Mouse (Mus musculus) neural tube, embryonic 15.5 days (tissue): ENCODE results near the gene Mag. TPM values are rescaled to one million over a fixed set of nuclear protein-coding genes. Genes with fewer than 3 reads are reported as not detected.

Source experiments
- ATAC-seq: fragments of 200-750 bp; cut with Nextera tagmentation; 2 replicates; pipeline ENCODE4 v1.8.0; 2017; ENCODE audit warnings: mild to moderate bottlenecking, moderate TSS enrichment, moderate library complexity; ENCODE audit not compliant: low FRiP score
- H3K27ac ChIP-seq: fragments of 300-500 bp; sonication (generic); replicated peaks from 2 replicates; pipeline ENCODE4 v1.5.1; 2015; ENCODE audit warnings: mild to moderate bottlenecking, inconsistent platforms
- H3K27me3 ChIP-seq: fragments of 300-500 bp; sonication (generic); replicated peaks from 2 replicates; pipeline ENCODE4 v1.6.1; 2015; ENCODE audit warnings: inconsistent platforms
- H3K36me3 ChIP-seq: fragments of 300-500 bp; sonication (generic); 2 replicates; pipeline ENCODE4 v1.6.1; 2015; ENCODE audit warnings: inconsistent platforms
- H3K4me1 ChIP-seq: fragments of 300-500 bp; sonication (generic); 2 replicates; pipeline ENCODE4 v1.6.1; 2015; ENCODE audit warnings: inconsistent platforms
- H3K4me2 ChIP-seq: fragments of 300-500 bp; sonication (generic); 2 replicates; pipeline ENCODE4 v1.6.1; 2015; ENCODE audit warnings: inconsistent platforms, mild to moderate bottlenecking, moderate library complexity
- H3K4me3 ChIP-seq: fragments of 300-500 bp; sonication (generic); replicated peaks from 2 replicates; pipeline ENCODE4 v1.5.1; 2015; ENCODE audit warnings: mild to moderate bottlenecking, inconsistent platforms
- H3K9ac ChIP-seq: fragments of 300-500 bp; sonication (generic); replicated peaks from 2 replicates; pipeline ENCODE4 v1.6.1; 2015; ENCODE audit warnings: mild to moderate bottlenecking, inconsistent platforms
- H3K9me3 ChIP-seq: fragments of 300-500 bp; sonication (generic); replicated peaks from 2 replicates; pipeline ENCODE4 v1.6.1; 2016; ENCODE audit warnings: inconsistent platforms
- WGBS: fragments of 180-500 bp; shearing (Covaris S2); methylation state at CpG from one replicate; pipeline ENCODE4 v1.1.7; 2015; ENCODE audit warnings: mixed read lengths; 5-methylcytosine and 5-hydroxymethylcytosine counted together
- polyA plus RNA-seq: library from polyadenylated mRNA; unstranded; fragments of >200 nt; fragmentation: Nextera tagmentation; extraction: Ambion mirVana; gene quantifications from 2 replicates; pipeline ENCODE4 v1.2.1, GENCODE M21; 2015

The Mag gene
- polyA plus RNA-seq, 1 experiment from 2014 or later = 4.7 TPM

- no peaks in the 10 kb centered on the region for H3K4me1 ChIP-seq
- no peak overlapping the region for H3K4me3 ChIP-seq
- ATAC-seq = no peak
- no peak overlapping the region for H3K4me2 ChIP-seq
- WGBS = 72% methylated on average over 3 of the region's 3 CpGs
- no peak overlapping the region for H3K27ac ChIP-seq
- H3K9me3 ChIP-seq = no peaks in the 10 kb centered on the region
- no peak overlapping the region for H3K9ac ChIP-seq
- H3K36me3 ChIP-seq = no peaks in the 10 kb centered on the region
- no peaks in the 10 kb centered on the region for H3K27me3 ChIP-seq
Observed at GRCm38 (mm10) chr7:30892515-30892914, 22.2 kb downstream of the Mag start.

GRCm38 (mm10) chr7:30891746-30892145, 22.9 kb downstream of the Mag start:
- Histone ChIP-seq H3K36me3 (no peaks in the 10 kb centered on the region), H3K27me3 (no peaks in the 10 kb centered on the region), H3K9me3 (no peaks in the 10 kb centered on the region), H3K4me3 (no peak overlapping the region), H3K27ac (no peak overlapping the region), H3K9ac (no peak overlapping the region), H3K4me2 (no peak overlapping the region), H3K4me1 (no peaks in the 10 kb centered on the region)
- 83% methylated on average over 9 of the region's 9 CpGs for WGBS
- no peak for ATAC-seq

- Histone ChIP-seq H3K4me3 (no peak overlapping the region), H3K36me3 (no peaks in the 10 kb centered on the region), H3K9ac (no peak overlapping the region), H3K4me2 (no peak overlapping the region), H3K27me3 (no peaks in the 10 kb centered on the region), H3K9me3 (no peaks in the 10 kb centered on the region), H3K27ac (no peak overlapping the region), H3K4me1 (no peaks in the 10 kb centered on the region)
- 68% methylated on average over 2 of the region's 2 CpGs for WGBS
- ATAC-seq = no peak
Observed at GRCm38 (mm10) chr7:30890681-30891080, 24.0 kb downstream of the Mag start.

GRCm38 (mm10) chr7:30888786-30889185, 25.9 kb downstream of the Mag start:
- no peak for ATAC-seq
- H3K36me3 ChIP-seq = no peaks in the 10 kb centered on the region

GRCm38 (mm10) chr7:30887568-30888188, 27.0 kb downstream of the Mag start:
- H3K4me3 ChIP-seq = no peak overlapping the region
- WGBS = 83% methylated on average over 14 of the region's 14 CpGs
- no peaks in the 10 kb centered on the region for H3K36me3 ChIP-seq
- no peak overlapping the region for H3K27ac ChIP-seq
- H3K9me3 ChIP-seq = no peaks in the 10 kb centered on the region
- ATAC-seq = no peak
- H3K27me3 ChIP-seq = no peaks in the 10 kb centered on the region
- H3K4me1 ChIP-seq = no peaks in the 10 kb centered on the region
- no peak overlapping the region for H3K4me2 ChIP-seq
- no peak overlapping the region for H3K9ac ChIP-seq

More at GRCm38 (mm10) chr7:30888786-30889185, 25.9 kb downstream of the Mag start:
- H3K9me3 ChIP-seq = no peaks in the 10 kb centered on the region
- no peak overlapping the region for H3K9ac ChIP-seq
- H3K27ac ChIP-seq = no peak overlapping the region
- H3K4me3 ChIP-seq = no peak overlapping the region
- H3K27me3 ChIP-seq = no peaks in the 10 kb centered on the region
- H3K4me2 ChIP-seq = no peak overlapping the region
- 83% methylated on average over 7 of the region's 7 CpGs for WGBS
- no peaks in the 10 kb centered on the region for H3K4me1 ChIP-seq

- Histone ChIP-seq H3K36me3 (no peaks in the 10 kb centered on the region), H3K9ac (no peak overlapping the region), H3K4me1 (no peaks in the 10 kb centered on the region), H3K27ac (no peak overlapping the region), H3K4me3 (no peak overlapping the region), H3K27me3 (no peaks in the 10 kb centered on the region), H3K4me2 (no peak overlapping the region), H3K9me3 (no peaks in the 10 kb centered on the region)
- ATAC-seq = no peak
- 86% methylated on average over 4 of the region's 4 CpGs for WGBS
Observed at GRCm38 (mm10) chr7:30886852-30887251, 27.8 kb downstream of the Mag start.

GRCm38 (mm10) chr7:30884047-30884446, 30.6 kb downstream of the Mag start:
- no peak overlapping the region for H3K9ac ChIP-seq
- no peaks in the 10 kb centered on the region for H3K36me3 ChIP-seq
- H3K4me2 ChIP-seq = no peak overlapping the region
- ATAC-seq = no peak
- no peaks in the 10 kb centered on the region for H3K4me1 ChIP-seq
- H3K4me3 ChIP-seq = no peak overlapping the region
- no peaks in the 10 kb centered on the region for H3K9me3 ChIP-seq
- H3K27ac ChIP-seq = no peak overlapping the region
- H3K27me3 ChIP-seq = no peaks in the 10 kb centered on the region

- H3K4me2 ChIP-seq = no peak overlapping the region
- H3K36me3 ChIP-seq = no peaks in the 10 kb centered on the region
- WGBS = 87% methylated on average over 3 of the region's 3 CpGs
Observed at GRCm38 (mm10) chr7:30881367-30881766, 33.3 kb downstream of the Mag start.

GRCm38 (mm10) chr7:30880176-30880575, 34.5 kb downstream of the Mag start, which contains the start of gene Cd22:
TSS of gene Cd22 (minus strand) at chr7:30880342.
- H3K9me3 ChIP-seq = no peaks in the 10 kb centered on the region
- no peak within 1 kb of the TSS for H3K27ac ChIP-seq
- H3K4me2 ChIP-seq = no peak within 1 kb of the TSS
- WGBS = 80% methylated on average over 7 of the region's 7 CpGs
- no peaks in the 10 kb centered on the region for H3K4me1 ChIP-seq
- H3K27me3 ChIP-seq = no peaks in the 10 kb centered on the region
- ATAC-seq = no peak
- no peak within 1 kb of the TSS for H3K4me3 ChIP-seq
- H3K36me3 ChIP-seq = no peaks in the 10 kb centered on the region
- no peak within 1 kb of the TSS for H3K9ac ChIP-seq

More at GRCm38 (mm10) chr7:30881367-30881766, 33.3 kb downstream of the Mag start:
- Histone ChIP-seq H3K9ac (no peak overlapping the region), H3K4me3 (no peak overlapping the region), H3K27me3 (no peaks in the 10 kb centered on the region), H3K27ac (no peak overlapping the region), H3K4me1 (no peaks in the 10 kb centered on the region), H3K9me3 (no peaks in the 10 kb centered on the region)
- ATAC-seq = no peak

- WGBS = 79% methylated on average over 6 of the region's 6 CpGs
- Histone ChIP-seq H3K4me2 (no peak overlapping the region), H3K9ac (no peak overlapping the region), H3K9me3 (no peaks in the 10 kb centered on the region), H3K27ac (no peak overlapping the region), H3K4me3 (no peak overlapping the region), H3K4me1 (no peaks in the 10 kb centered on the region), H3K36me3 (no peaks in the 10 kb centered on the region), H3K27me3 (no peaks in the 10 kb centered on the region)
- no peak for ATAC-seq
Observed at GRCm38 (mm10) chr7:30878950-30879349, 35.7 kb downstream of the Mag start.

- 25% methylated on average over 15 of the region's 15 CpGs for WGBS
- Histone ChIP-seq H3K4me3 (no peak overlapping the region), H3K36me3 (no peaks in the 10 kb centered on the region), H3K4me2 (peak overlapping the region; percentile 46), H3K4me1 (no peaks in the 10 kb centered on the region; the same call in 1 of the 2 replicates), H3K9me3 (no peaks in the 10 kb centered on the region), H3K9ac (no peak overlapping the region), H3K27me3 (no peaks in the 10 kb centered on the region; the same call in 1 of the 2 replicates), H3K27ac (no peak overlapping the region)
- no peak for ATAC-seq
Observed at GRCm38 (mm10) chr7:30873083-30873482, 41.6 kb downstream of the Mag start.

- Histone ChIP-seq H3K9me3 (no peaks in the 10 kb centered on the region), H3K4me3 (no peak overlapping the region), H3K9ac (no peak overlapping the region), H3K27ac (no peak overlapping the region), H3K4me2 (no peak overlapping the region), H3K27me3 (no peaks in the 10 kb centered on the region), H3K4me1 (peaks cover 4% of the 10 kb centered on the region; the same call in 1 of the 2 replicates), H3K36me3 (no peaks in the 10 kb centered on the region)
- ATAC-seq = no peak
- WGBS = 76% methylated on average over 8 of the region's 8 CpGs
Observed at GRCm38 (mm10) chr7:30863386-30863785, 51.3 kb downstream of the Mag start.
